Mouse (Mus musculus) kidney, adult 18-20 months (tissue): ENCODE measurements around the gene Snx1.
A peak's percentile ranks its signal among the peaks of the same experiment; 100 is the strongest.

Experiments used
- DNase-seq: peaks from one replicate; pipeline ENCODE4 v3.0.0; 2021

The Snx1 gene

DNA sequence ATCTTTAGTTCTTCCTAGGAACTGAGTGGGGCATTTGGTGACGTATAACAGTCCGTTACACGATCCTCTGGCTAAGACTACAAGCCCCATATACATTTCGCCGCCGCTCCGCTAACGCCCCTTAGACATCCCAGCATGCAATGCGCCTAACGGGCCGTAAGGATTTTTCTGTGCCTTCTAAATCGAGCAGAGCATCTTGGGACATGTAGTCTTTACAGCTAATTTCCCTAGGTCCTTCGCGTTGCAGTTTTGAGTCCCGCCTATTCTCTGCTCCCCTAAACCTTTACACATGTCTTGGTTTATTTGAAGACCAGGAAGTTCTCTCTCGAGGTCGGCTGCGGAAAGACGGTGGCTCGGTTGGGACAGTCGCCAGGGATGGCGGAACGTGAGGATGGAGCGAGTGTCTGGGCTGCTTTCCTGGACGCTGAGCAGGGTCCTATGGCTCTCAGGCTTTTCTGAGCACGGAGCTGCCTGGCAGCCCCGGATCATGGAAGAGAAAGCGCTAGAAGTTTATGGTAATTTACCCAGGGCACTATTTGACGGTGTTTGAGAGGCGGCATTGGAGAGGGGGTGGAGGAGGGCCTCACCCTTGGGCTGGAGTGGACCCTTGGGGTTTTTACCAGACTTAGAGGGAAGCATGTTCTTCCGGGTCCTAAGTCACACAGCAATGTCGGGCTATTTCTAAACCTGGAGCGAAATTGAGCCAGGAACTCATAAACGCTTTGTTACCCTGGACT is at the start of gene Snx1, which contains the start of gene Ciao2a:
Snx1 (minus strand) TSS at position 132 of the 737 bp plus-strand sequence.
Ciao2a (plus strand) TSS at position 156 of the 737 bp plus-strand sequence.
- DNase-seq: peak; percentile 93

DNA sequence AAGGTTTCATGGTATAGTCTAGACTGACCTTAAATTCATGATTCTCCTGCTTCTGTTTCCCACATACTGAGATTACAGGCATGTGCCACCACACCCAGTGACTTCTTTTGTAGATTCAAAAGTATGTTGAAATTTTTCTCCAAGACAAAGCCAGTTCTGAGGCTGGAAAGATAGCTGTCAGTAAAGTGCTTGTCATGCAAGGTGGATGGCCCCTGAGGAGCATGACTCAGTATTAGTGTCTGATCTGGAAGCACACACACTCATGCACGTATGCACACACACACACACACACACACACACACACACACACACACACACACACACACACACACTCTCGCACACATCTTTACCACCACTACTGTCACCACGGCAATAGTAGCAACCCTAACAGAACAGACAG is 48.6 kb upstream of the Snx1 start:
- no peak for DNase-seq

DNA sequence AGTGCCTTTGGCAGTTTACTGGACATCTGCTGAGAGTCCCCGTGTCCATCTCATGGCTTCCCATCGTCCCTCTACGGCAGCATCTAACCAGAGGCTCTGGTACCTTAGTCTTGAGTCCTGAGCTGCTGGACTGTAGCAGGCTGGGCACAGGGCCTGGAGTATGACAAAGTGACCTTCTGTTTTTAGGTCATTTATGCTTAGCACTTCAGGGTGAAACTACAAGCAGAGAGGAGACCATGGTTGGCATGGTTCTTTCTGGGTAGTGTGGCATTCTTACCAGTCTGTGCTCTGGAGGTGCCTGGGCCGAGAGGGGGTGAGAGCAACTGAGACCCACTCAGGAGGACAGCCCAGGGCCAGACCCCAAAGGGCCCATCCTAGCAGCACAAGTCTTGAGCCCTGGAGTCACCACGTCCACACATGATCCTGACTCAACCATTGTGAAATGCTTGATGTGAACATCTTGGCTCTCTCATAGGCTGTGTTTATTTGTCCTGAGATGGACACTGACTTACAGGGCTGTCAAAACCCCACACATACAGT is 47.0 kb upstream of the Snx1 start:
- no peak for DNase-seq

DNA sequence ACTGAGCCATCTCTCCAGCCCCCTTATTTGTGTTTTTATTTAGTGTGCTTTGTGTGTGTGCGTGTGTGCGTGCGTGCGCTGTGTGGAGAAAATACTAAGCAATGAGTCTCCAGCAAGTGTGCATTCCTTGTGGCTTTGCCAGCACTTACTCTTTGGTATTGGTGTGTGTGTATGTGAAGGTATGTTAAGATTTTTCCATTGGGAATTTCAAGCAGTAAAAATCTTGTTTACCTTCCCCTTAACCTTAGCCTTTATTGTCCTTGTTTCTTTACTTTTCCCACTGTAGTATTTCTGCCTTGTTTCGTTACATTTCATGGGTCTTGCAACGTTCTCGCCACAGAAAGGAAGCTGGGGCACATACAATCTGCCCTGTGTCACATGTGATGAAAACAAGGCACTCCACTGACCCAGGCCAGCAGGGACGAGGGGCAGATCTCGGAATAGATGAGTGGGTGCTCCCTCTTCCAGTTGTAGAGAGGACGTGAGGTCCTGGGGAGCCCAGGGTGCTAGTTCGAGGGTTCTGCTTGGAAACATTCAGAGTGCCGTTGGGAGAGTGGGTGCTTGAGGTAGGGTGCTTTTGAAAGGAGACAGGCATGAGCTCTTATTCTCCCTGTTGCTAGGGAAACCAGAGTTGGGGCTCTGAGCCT is 45.0 kb upstream of the Snx1 start:
- DNase-seq: no peak

DNA sequence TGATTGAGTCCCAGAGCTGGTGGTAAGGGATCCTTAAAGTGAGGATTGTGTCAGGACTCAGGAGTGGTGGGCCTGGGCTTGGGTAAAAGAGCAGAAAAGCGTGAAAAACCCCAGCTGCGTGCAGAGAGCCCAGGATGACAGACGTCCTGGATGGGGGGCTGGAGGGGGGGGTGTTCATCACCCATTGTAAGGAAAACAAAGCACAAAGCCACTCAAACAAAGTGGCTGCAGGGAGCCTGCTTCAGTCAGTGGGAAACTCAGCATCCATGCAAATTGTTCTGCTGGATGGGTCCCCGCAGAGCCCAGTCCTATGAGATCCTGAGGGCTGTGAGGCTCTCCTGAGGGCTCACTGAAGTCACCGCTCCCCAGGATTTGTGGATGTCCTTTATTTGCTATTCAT is 44.1 kb upstream of the Snx1 start:
- no peak for DNase-seq

DNA sequence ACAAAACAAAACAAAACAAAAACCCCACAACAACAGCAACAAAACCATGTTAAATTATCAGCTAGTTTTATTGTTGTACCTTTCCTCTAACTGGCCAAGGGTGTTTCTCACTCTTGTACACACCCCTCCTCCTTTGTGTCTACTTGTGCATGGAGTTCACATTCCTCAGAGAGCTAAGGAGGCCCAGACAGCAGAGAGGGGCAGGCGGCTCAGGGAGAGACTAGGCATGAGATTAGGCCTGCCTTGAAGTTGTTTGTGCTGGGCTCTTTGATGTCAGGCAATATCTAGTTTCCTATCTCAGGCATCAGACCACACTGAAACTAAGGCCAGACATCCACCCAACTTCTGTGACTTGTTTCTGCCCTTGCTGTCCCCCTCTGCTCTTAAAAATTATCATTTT is 41.8 kb upstream of the Snx1 start:
- no peak for DNase-seq

DNA sequence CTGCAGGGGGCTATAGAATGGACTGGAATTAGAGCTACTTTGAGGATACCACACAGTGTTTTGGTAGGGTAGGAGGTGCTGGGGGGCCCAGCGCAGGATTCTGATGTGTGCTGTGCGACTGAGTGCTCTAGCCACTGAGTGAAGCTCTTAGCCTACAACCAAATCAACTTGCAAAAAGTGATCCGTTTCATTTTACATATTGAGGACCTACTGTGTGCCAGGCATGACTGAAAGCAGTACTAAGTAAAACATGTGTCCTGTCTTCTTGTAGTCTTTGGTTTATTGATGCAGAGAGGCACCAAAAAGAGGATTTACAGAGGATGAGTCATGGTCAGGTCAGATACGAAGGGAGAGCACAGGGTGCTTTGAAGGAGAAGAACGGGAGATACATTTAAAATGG is 40.8 kb upstream of the Snx1 start:
- no peak for DNase-seq

DNA sequence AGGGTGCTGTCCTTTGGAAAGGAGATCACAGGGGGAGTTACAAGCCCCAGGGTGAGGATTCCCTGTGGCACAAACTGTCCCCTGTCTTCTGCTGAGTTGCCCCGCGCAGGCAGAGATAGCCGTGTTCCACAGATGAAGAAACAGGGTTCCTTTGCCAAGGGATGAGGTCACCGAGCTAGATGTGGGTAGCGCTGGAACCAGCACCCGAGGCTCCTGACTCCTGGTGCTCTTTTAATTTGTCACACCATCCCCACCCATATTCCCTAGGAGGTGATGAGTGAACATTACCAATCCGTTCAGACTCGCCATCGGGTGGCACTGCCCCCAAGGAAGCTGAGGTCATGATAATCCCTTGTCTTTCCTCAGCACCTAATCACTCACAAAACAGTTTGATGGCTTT is 36.6 kb upstream of the Snx1 start:
- DNase-seq: no peak

DNA sequence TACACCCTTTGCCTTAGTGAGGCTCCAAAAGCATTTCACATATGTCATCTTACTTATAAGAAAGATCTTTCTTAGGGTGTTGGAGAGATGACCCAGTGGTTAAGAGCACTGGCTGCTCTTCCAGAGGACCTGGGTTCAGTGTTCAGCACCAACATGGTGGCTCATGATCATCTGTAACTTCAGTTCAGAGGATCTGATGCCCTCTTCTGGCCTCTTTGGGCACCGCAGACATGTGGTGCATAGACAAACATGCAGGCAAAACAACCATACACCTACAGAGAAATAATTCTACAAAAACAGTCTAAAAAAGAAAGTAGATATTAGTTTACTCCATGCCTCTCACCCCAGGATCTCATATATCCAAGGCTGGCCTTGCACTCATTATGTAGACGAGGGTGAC is 33.8 kb upstream of the Snx1 start:
- no peak for DNase-seq

DNA sequence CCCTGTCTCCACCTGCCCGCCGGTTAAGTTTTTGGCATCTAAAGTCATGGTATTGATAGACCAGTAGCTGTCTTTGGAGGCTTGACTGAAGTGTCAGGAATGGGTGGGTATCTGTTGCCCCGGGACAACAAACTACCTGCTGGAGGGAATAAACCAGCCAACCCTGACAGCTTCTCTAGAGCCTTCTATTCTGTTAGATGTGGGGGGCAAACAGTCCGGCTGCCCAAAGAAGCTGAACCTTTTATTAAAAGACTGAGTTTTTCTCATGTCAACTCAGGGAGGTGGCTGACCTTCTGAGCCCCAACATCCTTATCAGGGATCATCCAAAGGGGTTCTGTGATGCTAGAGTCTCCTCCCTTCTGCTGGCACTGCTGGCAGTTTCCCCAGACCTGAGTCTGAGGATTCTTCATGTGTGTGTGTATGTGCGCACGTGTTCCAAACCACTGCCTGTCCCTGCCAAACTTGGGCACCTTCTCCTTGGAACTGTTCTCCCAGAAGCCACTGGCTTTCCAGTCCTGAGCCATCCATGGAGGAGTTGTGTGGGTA is 32.6 kb upstream of the Snx1 start:
- no peak for DNase-seq

DNA sequence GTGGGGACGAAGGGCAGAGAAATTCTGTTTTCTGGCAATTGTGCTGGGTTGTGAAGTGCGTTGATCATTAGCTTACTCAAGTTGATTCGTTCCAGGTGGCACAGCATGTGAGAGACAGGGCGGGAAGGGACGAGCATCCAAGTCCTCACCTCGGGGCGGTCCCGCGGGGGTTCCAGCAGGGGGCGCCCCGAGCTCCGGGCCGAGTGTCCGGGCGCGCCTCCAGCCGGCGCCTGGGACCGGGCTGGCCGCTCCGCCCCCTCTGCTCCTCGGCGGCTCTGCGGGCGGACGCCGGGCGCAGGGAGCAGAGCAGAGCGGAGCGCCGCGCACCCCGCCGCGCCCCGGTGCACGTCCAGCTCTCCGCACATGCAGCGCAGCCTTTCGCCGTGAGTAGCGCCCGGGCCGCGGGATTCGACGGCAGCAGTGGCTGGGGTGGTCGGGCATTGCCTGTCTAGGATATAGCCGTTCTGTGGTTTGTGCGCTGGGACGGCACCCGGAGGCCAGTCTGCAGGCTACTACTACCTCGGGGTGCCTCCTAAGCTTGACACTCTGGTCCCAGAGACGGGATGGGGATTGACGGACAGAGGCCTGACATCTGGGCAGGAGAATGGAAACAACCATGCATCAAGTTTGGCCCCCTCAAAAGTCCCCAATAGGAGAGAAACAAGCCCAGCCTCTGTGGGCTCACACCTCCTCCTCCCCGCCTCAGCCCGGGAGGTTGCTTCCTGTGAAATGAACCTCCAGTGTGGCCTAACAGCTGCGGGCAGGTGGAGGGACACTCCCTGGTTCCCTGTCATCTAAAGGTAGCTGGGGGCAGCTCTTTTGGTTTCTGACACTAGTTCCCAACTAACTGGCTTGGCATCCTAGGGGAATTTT is 31.8 kb upstream of the Snx1 start, which contains the start of gene Dapk2:
Dapk2 (plus strand) TSS at position 266 of the 873 bp plus-strand sequence.
- DNase-seq: peak; percentile 90

DNA sequence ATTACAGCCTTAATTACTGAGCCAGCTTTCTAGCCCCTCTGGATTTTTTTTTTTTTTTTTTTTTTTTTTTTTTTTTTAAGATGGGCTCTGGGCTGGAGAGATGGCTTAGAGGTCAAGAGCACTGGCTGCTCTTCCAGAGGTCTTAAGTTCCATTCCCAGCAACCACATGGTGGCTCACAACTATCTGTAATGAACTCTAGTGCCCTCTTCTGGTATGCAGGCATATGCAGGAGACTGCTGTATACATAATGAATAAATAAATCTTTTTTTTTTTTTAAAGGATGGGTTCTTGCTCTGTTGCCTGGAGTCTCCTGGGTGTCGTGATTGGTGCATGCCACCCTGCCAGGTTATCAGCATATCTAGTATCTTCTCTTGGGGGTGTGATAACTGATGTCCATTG is 29.1 kb upstream of the Snx1 start:
- DNase-seq: no peak

DNA sequence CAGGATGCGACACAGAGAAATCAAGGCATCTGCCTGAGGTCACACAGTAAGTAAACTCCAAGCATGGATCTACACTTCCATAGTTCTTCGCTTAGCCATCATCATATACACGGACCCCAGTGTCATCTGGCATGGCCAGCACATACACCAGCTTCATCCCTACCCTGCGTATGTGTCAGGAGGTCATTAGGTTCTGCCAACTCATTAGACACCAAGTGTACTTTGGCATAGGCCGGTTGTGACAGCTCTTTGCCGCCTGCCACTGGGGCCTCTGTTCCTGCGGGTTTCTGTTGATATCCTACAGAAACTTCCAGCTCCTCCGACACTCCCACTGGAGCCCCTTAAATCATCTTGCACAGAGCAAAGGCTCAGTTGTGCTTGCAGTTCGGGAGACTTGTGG is 27.6 kb upstream of the Snx1 start:
- no peak for DNase-seq

DNA sequence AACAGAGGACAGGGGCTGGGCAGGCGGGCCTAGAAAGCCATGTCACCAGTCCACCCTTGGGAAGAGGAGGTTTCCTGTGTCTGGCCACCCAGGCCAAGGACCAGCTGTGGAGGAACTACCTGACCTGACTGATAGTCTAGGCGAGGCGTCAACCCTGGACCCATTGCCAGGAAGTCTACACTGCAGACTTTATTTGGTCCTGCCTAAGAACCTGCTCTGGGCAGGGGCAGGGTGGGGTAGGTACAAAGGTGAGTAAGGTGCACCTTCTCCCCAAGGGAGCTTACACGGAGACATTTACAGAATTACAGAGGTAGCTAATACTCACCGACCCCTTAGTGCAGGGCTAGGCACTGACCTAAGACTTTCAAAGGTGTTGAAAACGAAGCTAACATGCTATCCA is 27.2 kb upstream of the Snx1 start:
- no peak for DNase-seq

DNA sequence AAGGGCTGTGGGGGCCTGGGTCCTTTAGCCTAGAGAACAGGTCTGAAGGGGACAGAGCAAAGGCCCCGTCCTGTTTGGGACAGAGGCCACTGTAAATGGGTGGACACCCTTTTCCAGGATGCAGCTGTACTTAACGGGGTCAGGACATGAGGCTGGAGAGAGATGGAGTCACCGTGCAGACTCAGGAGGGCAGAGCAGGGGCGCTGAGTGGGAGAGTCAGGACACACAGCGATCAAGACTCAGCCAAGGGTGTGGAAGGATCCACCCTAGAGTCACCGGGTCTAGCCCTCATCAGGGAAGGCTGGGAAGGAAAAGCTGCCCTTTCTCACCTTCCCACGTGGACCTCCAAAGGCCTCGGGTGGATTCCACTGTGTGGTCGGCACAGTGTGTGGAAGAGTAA is 25.6 kb upstream of the Snx1 start:
- no peak for DNase-seq

DNA sequence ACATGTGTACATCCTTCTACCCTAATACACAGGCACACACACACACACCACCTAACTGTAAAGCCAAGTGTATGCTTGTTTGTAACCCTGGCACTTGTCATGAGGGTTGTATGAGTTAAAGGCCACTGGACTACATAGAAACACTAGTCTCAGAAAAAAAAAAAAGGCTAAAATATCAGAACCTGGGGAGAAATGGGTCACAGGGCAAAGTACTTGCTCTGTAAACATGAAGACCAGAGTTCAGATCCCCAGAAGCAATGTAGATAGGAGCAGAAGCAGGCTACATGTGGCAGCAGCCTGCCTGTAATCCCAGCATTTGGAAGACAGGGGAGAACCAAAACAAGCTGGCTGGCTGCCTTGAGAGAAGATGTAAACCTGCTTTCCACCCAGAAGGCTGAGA is 19.8 kb upstream of the Snx1 start:
- no peak for DNase-seq

DNA sequence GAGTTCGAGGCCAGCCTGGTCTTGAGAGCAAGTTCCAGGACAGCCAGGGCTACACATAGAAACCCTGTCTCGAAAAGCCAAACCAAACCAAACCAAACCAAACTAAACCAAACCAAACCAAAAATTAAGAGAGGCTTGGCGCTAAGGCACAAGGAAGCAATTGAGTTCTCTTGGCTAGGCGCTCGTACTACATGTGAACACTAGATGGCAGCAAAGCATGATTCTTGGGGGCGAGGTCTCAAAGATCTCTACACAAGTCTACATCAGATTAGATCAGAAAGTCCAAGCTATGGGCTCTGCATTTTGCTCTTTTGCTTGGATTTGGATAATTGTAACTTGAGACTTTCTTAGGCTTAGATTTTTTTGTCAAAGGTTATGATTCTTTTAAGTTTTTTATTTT is 17.9 kb upstream of the Snx1 start:
- peak; percentile 71 for DNase-seq

DNA sequence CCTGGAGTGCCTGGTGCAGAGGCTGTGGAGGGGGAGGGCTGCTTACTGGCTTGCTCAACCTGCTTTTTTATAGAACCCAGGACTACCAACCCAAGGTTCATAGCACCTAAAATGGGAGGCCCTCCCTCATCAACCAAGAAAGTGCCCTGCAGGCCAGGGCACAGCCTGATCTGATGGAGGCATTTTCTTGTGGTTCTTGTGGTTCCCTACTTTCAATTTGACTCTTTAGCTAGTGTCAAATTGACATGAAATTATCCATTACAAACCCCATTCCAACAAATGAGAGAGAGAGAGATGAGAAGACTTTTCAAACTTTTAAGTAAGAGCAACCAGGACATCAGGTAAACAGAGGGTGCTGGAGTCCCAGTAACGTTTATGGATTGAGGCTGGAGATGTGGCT is 15.9 kb upstream of the Snx1 start:
- no peak for DNase-seq

DNA sequence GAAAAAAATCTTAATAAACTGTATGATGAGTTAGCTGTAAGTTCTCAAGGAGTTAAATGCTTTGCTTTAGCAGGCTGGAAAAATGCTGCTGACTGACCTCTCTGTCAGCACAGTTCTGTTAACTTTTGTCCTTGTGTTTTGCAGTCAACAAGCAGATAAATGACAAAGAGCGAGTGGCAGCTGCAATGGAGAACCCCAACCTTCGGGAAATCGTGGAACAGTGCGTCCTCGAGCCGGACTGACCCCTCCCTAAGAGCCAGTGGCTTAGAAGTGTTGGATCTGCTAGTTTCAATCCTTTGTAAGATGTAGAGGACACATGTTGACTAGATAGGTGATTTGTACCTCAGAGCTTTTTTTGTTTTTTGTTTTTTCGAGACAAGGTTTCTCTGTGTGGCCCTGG is 11.8 kb upstream of the Snx1 start:
- no peak for DNase-seq

DNA sequence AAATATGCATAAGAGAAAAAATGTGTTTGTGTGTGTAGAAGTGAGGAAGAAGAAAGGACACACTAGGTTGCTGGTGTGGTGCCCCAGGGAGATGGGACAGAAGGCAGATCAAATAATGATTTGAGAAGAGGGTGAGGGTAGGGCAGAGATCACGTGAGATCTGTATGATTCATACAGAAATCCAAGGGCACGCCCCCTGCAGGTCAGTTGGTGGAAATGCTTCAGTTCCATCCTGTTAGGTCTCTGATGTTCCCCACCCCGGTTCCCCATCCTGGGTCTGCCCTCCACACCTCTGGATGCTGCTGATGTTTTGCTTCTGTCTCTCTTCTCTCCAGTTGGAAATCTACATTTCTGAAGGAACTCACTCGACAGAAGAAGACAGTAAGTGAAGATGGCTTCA is 9.6 kb upstream of the Snx1 start:
- DNase-seq: no peak

DNA sequence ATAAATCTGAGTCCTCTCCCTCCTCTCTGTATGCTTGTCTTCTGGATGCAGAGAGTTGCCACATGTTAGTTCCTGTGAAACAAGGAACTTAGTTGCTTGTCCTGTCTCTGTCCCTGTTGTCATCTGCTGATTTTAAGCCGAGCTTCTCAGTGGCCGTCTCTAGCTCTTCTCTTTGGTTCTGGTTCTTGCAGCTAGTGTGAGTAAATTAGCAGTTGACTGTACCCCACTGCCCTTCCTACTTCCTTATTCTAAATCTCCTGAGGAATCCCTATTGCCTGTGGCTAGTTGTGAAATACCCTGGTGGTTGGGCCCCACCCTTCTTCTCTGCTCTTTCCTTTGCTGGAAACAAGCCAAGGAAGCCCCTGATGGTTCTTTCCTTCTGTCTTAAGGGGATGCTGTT is 5.1 kb upstream of the Snx1 start:
- no peak for DNase-seq

DNA sequence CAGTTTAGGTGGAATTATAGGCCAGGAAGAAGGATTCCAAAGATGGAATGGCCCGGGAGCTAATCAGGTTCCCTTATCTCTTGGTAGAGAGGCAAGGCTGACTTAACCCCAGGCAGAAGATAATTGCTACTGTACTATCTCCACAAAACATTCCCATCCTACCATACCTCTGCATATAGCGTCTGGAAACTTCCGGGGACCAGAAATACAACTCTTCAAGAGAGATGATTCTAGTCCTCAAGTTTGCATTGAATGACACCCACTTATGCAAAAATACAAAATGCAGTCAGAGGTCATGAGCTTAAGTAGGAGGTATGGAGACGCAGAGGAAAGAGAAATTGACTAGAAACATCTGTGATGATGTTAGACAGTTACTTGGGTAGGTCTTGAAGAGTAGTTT is 1.5 kb upstream of the Snx1 start:
- DNase-seq: no peak

DNA sequence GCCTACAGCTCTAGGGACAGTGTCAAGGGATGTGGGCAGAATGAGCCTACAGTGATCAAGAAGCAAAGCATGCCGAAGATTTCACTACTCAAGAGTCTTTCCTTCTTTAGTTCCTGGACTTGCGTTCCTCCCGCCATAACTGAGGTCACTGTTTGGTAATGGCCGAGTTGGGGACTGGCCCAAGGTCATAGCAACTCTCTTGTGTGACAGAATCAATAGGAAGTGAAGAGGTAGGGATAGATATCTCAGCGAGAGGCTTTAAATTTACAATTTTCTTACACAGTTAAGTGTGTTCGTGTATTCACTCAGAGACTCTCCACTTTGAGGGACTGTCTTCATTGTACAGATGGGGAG is 783 bp upstream of the Snx1 start:
- DNase-seq: no peak
